Mouse (Mus musculus) kidney, postnatal 0 days (tissue): ENCODE results near the gene Trim7. TPM values are rescaled to one million over a fixed set of nuclear protein-coding genes. Genes with fewer than 3 reads are reported as not detected.
"Not testable (repeated sequence)": the region's sequence is repeated elsewhere in the genome, so short reads cannot be mapped to it uniquely, and the experiment has no call there.

Experiments used
- ATAC-seq: fragments of 200-750 bp; cut with Nextera tagmentation; replicated peaks from 2 replicates; pipeline ENCODE4 v1.8.0; 2017; ENCODE audit warnings: low read depth, moderate number of reproducible peaks, moderate TSS enrichment, moderate library complexity; ENCODE audit not compliant: low FRiP score
- DNase-seq: peaks from one replicate; pipeline ENCODE4 v3.0.0-alpha.2; 2016; ENCODE audit warnings: low spot score
- H3K27ac ChIP-seq: fragments of 300-500 bp; sonication (generic); 2 replicates; pipeline ENCODE4 v1.5.1; 2014; ENCODE audit warnings: mild to moderate bottlenecking
- H3K27me3 ChIP-seq: fragments of 300-500 bp; sonication (generic); 2 replicates; pipeline ENCODE4 v1.6.1; 2014; ENCODE audit warnings: low read length, mixed read lengths; ENCODE audit not compliant: insufficient read depth
- H3K36me3 ChIP-seq: fragments of 300-500 bp; sonication (generic); 2 replicates; pipeline ENCODE4 v1.6.1; 2014; ENCODE audit warnings: low read length, mixed read lengths; ENCODE audit not compliant: insufficient read depth
- H3K4me1 ChIP-seq: fragments of 300-500 bp; sonication (generic); replicated peaks from 2 replicates; pipeline ENCODE4 v1.6.1; 2014; ENCODE audit warnings: antibody characterized with exemption, low read length, mixed read lengths; ENCODE audit not compliant: insufficient read depth
- H3K4me2 ChIP-seq: fragments of 300-500 bp; sonication (generic); 2 replicates; pipeline ENCODE4 v1.6.1; 2014; ENCODE audit warnings: mild to moderate bottlenecking, low read length, moderate library complexity, mixed read lengths
- H3K4me3 ChIP-seq: fragments of 300-500 bp; sonication (generic); replicated peaks from 2 replicates; pipeline ENCODE4 v1.5.1; 2014; ENCODE audit warnings: low read depth, low read length
- H3K9ac ChIP-seq: fragments of 300-500 bp; sonication (generic); 2 replicates; pipeline ENCODE4 v1.6.1; 2014; ENCODE audit warnings: low read depth, low read length
- H3K9me3 ChIP-seq: fragments of 300-500 bp; sonication (generic); replicated peaks from 2 replicates; pipeline ENCODE4 v1.6.1; 2016; ENCODE audit warnings: low read length, inconsistent platforms, mixed read lengths
- CTCF ChIP-seq: IDR thresholded peaks from 2 replicates; pipeline ENCODE4 v1.5.1; 2016; ENCODE audit warnings: antibody characterized with exemption, low read depth, mild to moderate bottlenecking, moderate library complexity
- WGBS: fragments of 180-500 bp; shearing (Covaris S2); extraction: QIAGEN DNeasy Blood & Tissue Kit; methylation state at CpG from one replicate; pipeline ENCODE4 v1.1.7; 2014; 5-methylcytosine and 5-hydroxymethylcytosine counted together
- polyA plus RNA-seq: library from polyadenylated mRNA; unstranded; fragments of >200 nt; fragmentation: Nextera tagmentation; extraction: Ambion mirVana; gene quantifications from 2 replicates; pipeline ENCODE4 v1.2.1, GENCODE M21; 2015

Trim7 gene
- polyA plus RNA-seq, 1 experiment from 2014 or later = 10.2 TPM

- Histone ChIP-seq H3K27ac (0 out of 2 replicates have a peak overlapping the region, but pooled peaks have one; percentile 0), H3K4me3 (peak overlapping the region; percentile 27), H3K36me3 (no peaks in the 10 kb centered on the region), H3K27me3 (no peaks in the 10 kb centered on the region), H3K9ac (no peak overlapping the region), H3K4me2 (peak overlapping the region; percentile 55), H3K4me1 (no peaks in the 10 kb centered on the region; the same call in 1 of the 2 replicates), H3K9me3 (no peaks in the 10 kb centered on the region)
- 11% methylated on average over 16 of the region's 16 CpGs for WGBS
- TF ChIP-seq CTCF = peak; percentile 82
- peak; percentile 31; the same call in 1 of the 2 replicates for ATAC-seq
- DNase-seq = peak; percentile 94
These were observed 37.4 kb upstream of the Trim7 start for GRCm38 (mm10) chr11:48788311-48789089.

- H3K27ac ChIP-seq = no peak overlapping the region
- no peaks in the 10 kb centered on the region for H3K27me3 ChIP-seq
- no peak overlapping the region for H3K9ac ChIP-seq
- no peaks in the 10 kb centered on the region; the same call in 1 of the 2 replicates for H3K4me1 ChIP-seq
- TF ChIP-seq CTCF = no peak
- no peaks in the 10 kb centered on the region for H3K36me3 ChIP-seq
- H3K4me2 ChIP-seq = no peak overlapping the region
- WGBS = 84% methylated on average over 5 of the region's 5 CpGs
- H3K4me3 ChIP-seq = no peak overlapping the region
- ATAC-seq (no peak), DNase-seq (no peak)
- H3K9me3 ChIP-seq = no peaks in the 10 kb centered on the region
These were observed 36.7 kb upstream of the Trim7 start for GRCm38 (mm10) chr11:48789215-48789614.

- DNase-seq = peak; percentile 95
- no peaks in the 10 kb centered on the region for H3K36me3 ChIP-seq
- H3K4me2 ChIP-seq = peak overlapping the region; percentile 54
- peak; percentile 59; the same call in 1 of the 2 replicates for ATAC-seq
- WGBS = 20% methylated on average over 20 of the region's 20 CpGs
- H3K27me3 ChIP-seq = no peaks in the 10 kb centered on the region
- no peak overlapping the region for H3K4me3 ChIP-seq
- H3K9ac ChIP-seq = no peak overlapping the region
- H3K27ac ChIP-seq = no peak overlapping the region
- peak; percentile 89 for TF ChIP-seq CTCF
- H3K9me3 ChIP-seq = no peaks in the 10 kb centered on the region
- no peaks in the 10 kb centered on the region; the same call in 1 of the 2 replicates for H3K4me1 ChIP-seq
These were observed 35.7 kb upstream of the Trim7 start for GRCm38 (mm10) chr11:48789973-48790823.

GRCm38 (mm10) chr11:48790946-48791345 is 35.0 kb upstream of the Trim7 start:
- 0 out of 2 replicates have a peak, but pooled peaks have one; percentile 18 for ATAC-seq
- no peak overlapping the region for H3K4me3 ChIP-seq
- peak overlapping the region; percentile 18; the same call in 1 of the 2 replicates for H3K4me2 ChIP-seq
- 24% methylated on average over 8 of the region's 8 CpGs for WGBS
- no peak for DNase-seq
- no peaks in the 10 kb centered on the region for H3K27me3 ChIP-seq
- H3K4me1 ChIP-seq = no peaks in the 10 kb centered on the region; the same call in 1 of the 2 replicates
- TF ChIP-seq CTCF = no peak
- H3K27ac ChIP-seq = no peak overlapping the region
- no peaks in the 10 kb centered on the region for H3K9me3 ChIP-seq
- H3K36me3 ChIP-seq = no peaks in the 10 kb centered on the region
- H3K9ac ChIP-seq = no peak overlapping the region

GRCm38 (mm10) chr11:48791894-48792293 is 34.0 kb upstream of the Trim7 start:
- H3K27me3 ChIP-seq, H3K9me3 ChIP-seq: not testable (repeated sequence)

GRCm38 (mm10) chr11:48793184-48793583 is 32.8 kb upstream of the Trim7 start:
- H3K4me2 ChIP-seq = no peak overlapping the region
- WGBS = 96% methylated on average over 3 of the region's 3 CpGs
- no peaks in the 10 kb centered on the region for H3K27me3 ChIP-seq
- no peak for TF ChIP-seq CTCF
- H3K4me1 ChIP-seq = no peaks in the 10 kb centered on the region; the same call in 1 of the 2 replicates
- ATAC-seq = no peak
- H3K27ac ChIP-seq = no peak overlapping the region
- no peak overlapping the region for H3K9ac ChIP-seq
- DNase-seq = no peak
- no peak overlapping the region for H3K4me3 ChIP-seq
- H3K9me3 ChIP-seq = no peaks in the 10 kb centered on the region
- H3K36me3 ChIP-seq = no peaks in the 10 kb centered on the region

More at GRCm38 (mm10) chr11:48791894-48792293, 34.0 kb upstream of the Trim7 start:
- not testable (repeated sequence) for H3K4me3 ChIP-seq, H3K27ac ChIP-seq, H3K4me2 ChIP-seq, H3K36me3 ChIP-seq, DNase-seq, H3K4me1 ChIP-seq, H3K9ac ChIP-seq, ATAC-seq
- 90% methylated on average over 9 of the region's 9 CpGs for WGBS
